Comparison of ENCODE assay signal across 7 mouse cellular contexts in the genomic region with DNA sequence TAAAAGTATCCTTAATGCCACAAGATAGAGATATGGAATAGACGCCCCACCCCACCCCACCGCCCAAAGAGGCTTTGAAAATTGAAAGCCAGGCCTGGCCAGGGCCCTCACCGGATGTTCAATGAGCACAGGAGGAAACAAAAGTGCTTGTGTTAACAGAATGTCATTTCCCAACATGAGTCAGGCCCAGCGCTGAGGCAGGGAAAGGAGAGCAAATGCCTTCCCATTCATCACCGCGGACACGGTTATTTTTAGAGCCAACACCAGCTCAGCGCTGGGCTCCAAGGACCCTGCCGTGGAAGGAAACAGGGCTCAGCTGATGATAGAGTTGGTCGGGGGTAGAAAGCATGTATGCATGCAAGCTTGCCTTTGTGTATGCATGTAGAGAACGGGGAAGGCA. TPM values are rescaled to one million over a fixed set of nuclear protein-coding genes. Genes with fewer than 3 reads are reported as not detected.
A peak's percentile ranks its signal among the peaks of the same experiment; 100 is the strongest.
DNase-seq lines count a peak whose midpoint lies in the region; ATAC-seq and TF ChIP-seq lines count a peak whose summit lies in the region.

No protein-coding gene starts in this region.

- ATAC-seq in CD4-positive, CD25-positive, alpha-beta regulatory T cell, adult 4 months, result peak; percentile 74
- ATAC-seq in hindbrain, embryonic 14.5 days (ENCODE audit: low FRiP score), result peak; percentile 27; the same call in 1 of the 2 replicates
- ATAC-seq in liver, embryonic 14.5 days (ENCODE audit: insufficient read depth), result 0 out of 2 replicates have a peak, but pooled peaks have one; percentile 43
- peak; percentile 31; the same call in 1 of the 2 replicates for ATAC-seq in stomach, postnatal 0 days (ENCODE audit: low FRiP score, low TSS enrichment)

- no peaks in the 10 kb centered on the region for H3K27me3 ChIP-seq in hindbrain, embryonic 14.5 days (ENCODE audit: control insufficient read depth, insufficient read depth, low read length)
- H3K27me3 ChIP-seq in liver, embryonic 14.5 days (ENCODE audit: control insufficient read depth, insufficient read depth, low read length), result no peaks in the 10 kb centered on the region
- H3K27me3 ChIP-seq in stomach, postnatal 0 days (ENCODE audit: control insufficient read depth, insufficient read depth, low read length), result no peaks in the 10 kb centered on the region

- H3K4me3 ChIP-seq in hindbrain, embryonic 14.5 days (replicated peaks; ENCODE audit: low read length), result no peak overlapping the region
- no peak overlapping the region for H3K4me3 ChIP-seq in liver, embryonic 14.5 days (ENCODE audit: insufficient read depth in 1 of 2, low read depth in 2 of 2, low read length in 2 of 2)
- H3K4me3 ChIP-seq in stomach, postnatal 0 days (ENCODE audit: low read depth, low read length), result no peak overlapping the region

- H3K9me3 ChIP-seq in hindbrain, embryonic 14.5 days (ENCODE audit: control insufficient read depth, low read length), result no peaks in the 10 kb centered on the region
- no peaks in the 10 kb centered on the region for H3K9me3 ChIP-seq in liver, embryonic 14.5 days (ENCODE audit: control insufficient read depth, low read length)
- H3K9me3 ChIP-seq in stomach, postnatal 0 days (ENCODE audit: control insufficient read depth, low read length), result no peaks in the 10 kb centered on the region

- peak overlapping the region; percentile 47; the same call in 1 of the 2 replicates for H3K27ac ChIP-seq in hindbrain, embryonic 14.5 days
- no peak overlapping the region for H3K27ac ChIP-seq in liver, embryonic 14.5 days
- peak overlapping the region; percentile 79 for H3K27ac ChIP-seq in stomach, postnatal 0 days (replicated peaks)

- no peaks in the 10 kb centered on the region for H3K36me3 ChIP-seq in hindbrain, embryonic 14.5 days (replicated peaks; ENCODE audit: control insufficient read depth, insufficient read depth)
- H3K36me3 ChIP-seq in liver, embryonic 14.5 days (replicated peaks; ENCODE audit: control insufficient read depth, insufficient read depth, low read depth), result no peaks in the 10 kb centered on the region
- no peaks in the 10 kb centered on the region for H3K36me3 ChIP-seq in stomach, postnatal 0 days (ENCODE audit: control insufficient read depth, insufficient read depth, low read length)

- no peak for TF ChIP-seq EP300 in liver, embryonic 14.5 days (IDR thresholded peaks at IDR 0.05; ENCODE audit: low read depth)
- TF ChIP-seq EP300 in stomach, postnatal 0 days (optimal IDR thresholded peaks at IDR 0.05), result no peak

- H3K4me2 ChIP-seq in hindbrain, embryonic 14.5 days (replicated peaks), result no peak overlapping the region
- H3K4me2 ChIP-seq in liver, embryonic 14.5 days (ENCODE audit: low read depth), result no peak overlapping the region
- 0 out of 2 replicates have a peak overlapping the region, but pooled peaks have one; percentile 15 for H3K4me2 ChIP-seq in stomach, postnatal 0 days (replicated peaks; ENCODE audit: low read depth)

- no peak overlapping the region for H3K9ac ChIP-seq in hindbrain, embryonic 14.5 days
- no peak overlapping the region for H3K9ac ChIP-seq in liver, embryonic 14.5 days (replicated peaks)
- H3K9ac ChIP-seq in stomach, postnatal 0 days (ENCODE audit: low read length), result no peak overlapping the region

- peaks cover 13% of the 10 kb centered on the region; the same call in 1 of the 2 replicates for H3K4me1 ChIP-seq in hindbrain, embryonic 14.5 days (replicated peaks; ENCODE audit: control insufficient read depth, insufficient read depth, low read length)
- H3K4me1 ChIP-seq in liver, embryonic 14.5 days (replicated peaks; ENCODE audit: control insufficient read depth in 2 of 2, insufficient read depth in 2 of 2, low read length in 1 of 2), result peaks cover 0 to 5% of the 10 kb centered on the region in 2 experiments; a peak in 2 of 4 replicates
- H3K4me1 ChIP-seq in stomach, postnatal 0 days (replicated peaks; ENCODE audit: control insufficient read depth, insufficient read depth), result peaks cover 8% of the 10 kb centered on the region

- WGBS in hindbrain, embryonic 14.5 days, result 24% methylated on average over 11 of the region's 11 CpGs
- 26% methylated on average over 11 of the region's 11 CpGs for WGBS in liver, embryonic 14.5 days (ENCODE audit: insufficient replicate concordance)
- WGBS in stomach, postnatal 0 days, result 25% methylated on average over 11 of the region's 11 CpGs

- TF ChIP-seq CTCF in liver, embryonic 14.5 days (IDR thresholded peaks at IDR 0.05; ENCODE audit: low read depth), result no peak
- TF ChIP-seq CTCF in stomach, postnatal 0 days (IDR thresholded peaks at IDR 0.05; ENCODE audit: low read depth), result no peak

- DNase-seq in 416B (ENCODE audit: low read depth), result peak; percentile 77
- DNase-seq in gastrocnemius, postnatal 10 days, result peak; percentile 16
- DNase-seq in hindbrain, embryonic 14.5 days (ENCODE audit: low spot score), result peak; percentile 42
- no peak for DNase-seq in liver, embryonic 14.5 days (ENCODE audit: low read depth in 3 of 3, low spot score in 3 of 3)
- peak; percentile 27 for DNase-seq in stomach, postnatal 0 days (ENCODE audit: low spot score)
- no peak for DNase-seq in natural killer cell, adult 2 months (ENCODE audit: low spot score in 2 of 2)

RNA-seq across cellular contexts. Expression of a gene that starts 40.4 kb away (rescaled TPM):
- 10 to 100 TPM; 83.5 to 84.1 TPM for polyA plus RNA-seq in CD4-positive, CD25-positive, alpha-beta regulatory T cell, adult 4 months (2017; shearing (Covaris generic))
- total RNA-seq in gastrocnemius, postnatal 10 days (2021), result 10 to 100 TPM; 15.9 to 17.4 TPM
- 21.2 and 26.6 TPM in 2 replicates for polyA plus RNA-seq in hindbrain, embryonic 14.5 days (2014; fragmentation: Nextera tagmentation; extraction: Ambion mirVana)
- polyA plus RNA-seq in liver, embryonic 14.5 days (2012; rRNA removed), result 1.3 and 1.8 TPM in 2 replicates
- 3.8 and 4.5 TPM in 2 replicates for polyA plus RNA-seq in liver, embryonic 14.5 days (2014; fragmentation: Nextera tagmentation; extraction: Ambion mirVana)
- 4.3 and 5.6 TPM in 2 replicates for polyA plus RNA-seq in stomach, postnatal 0 days (2015; fragmentation: Nextera tagmentation; extraction: Ambion mirVana)

Comparison
In these comparisons a context has a peak if more than half of its experiments do, and no peak if none do; other contexts are left out.
1. DNase-seq: peak in 416B (single experiment), gastrocnemius, postnatal 10 days (single experiment), hindbrain, embryonic 14.5 days (single experiment) and stomach, postnatal 0 days (single experiment); none in liver, embryonic 14.5 days (0 of 3) and natural killer cell, adult 2 months (0 of 2).
2. Peak in every context shown above with its lines, with median percentiles within 50 percentile points of each other: ATAC-seq.